Mouse (Mus musculus): ENCODE data around the gene Olfr960. TPM values are rescaled to one million over a fixed set of nuclear protein-coding genes. Genes with fewer than 3 reads are reported as not detected.

Olfr960 gene
- total RNA-seq, 1 experiment = not detected

- H3K27ac ChIP-seq (ENCODE audit: insufficient read depth, low read depth, low read length, poor library complexity, severe bottlenecking) = no peak overlapping the region
- H3K9ac ChIP-seq (ENCODE audit: insufficient read depth, low read depth, low read length, poor library complexity, severe bottlenecking) = no peak overlapping the region
- in situ Hi-C loops (cut with MboI; ENCODE audit: low sequenced_read_pairs in 2 of 2, unreplicated experiment in 2 of 2) = no loop called here
- DNase-seq (ENCODE audit: low read depth, low spot score) = no peak
- H3K4me1 ChIP-seq (ENCODE audit: control insufficient read depth in 2 of 2, insufficient read depth in 2 of 2, low read length in 2 of 2, poor library complexity in 1 of 2) = no peaks in the 10 kb centered on the region
- TF ChIP-seq ZC3H11A (IDR thresholded peaks at IDR 0.05; ENCODE audit: borderline replicate concordance, low read depth, low read length) (0 out of 2 replicates have a peak, but pooled peaks have one; percentile 24), MAFK (IDR thresholded peaks at IDR 0.05; ENCODE audit: insufficient read depth, low read depth, low read length) (no peak)
- no peak overlapping the region for H3K4me3 ChIP-seq (ENCODE audit: insufficient read depth in 1 of 2, low read depth in 1 of 2, low read length in 2 of 2, poor library complexity in 1 of 2, severe bottlenecking in 1 of 2)
- no peaks in the 10 kb centered on the region for H3K36me3 ChIP-seq (ENCODE audit: control insufficient read depth, insufficient read depth, low read length, poor library complexity, severe bottlenecking)
- H3K9me3 ChIP-seq (ENCODE audit: control insufficient read depth, insufficient read depth, low read depth, low read length) = no peaks in the 10 kb centered on the region
These were observed 9.2 kb upstream of the Olfr960 start for GRCm38 (mm10) chr9:39611953-39612352.

GRCm38 (mm10) chr9:39623783-39624182 is 2.6 kb downstream of the Olfr960 start:
- no peaks in the 10 kb centered on the region for H3K4me1 ChIP-seq (ENCODE audit: control insufficient read depth in 2 of 2, insufficient read depth in 2 of 2, low read length in 2 of 2, poor library complexity in 1 of 2)
- in situ Hi-C loops (cut with MboI; ENCODE audit: low sequenced_read_pairs in 2 of 2, unreplicated experiment in 2 of 2) = no loop called here
- no peaks in the 10 kb centered on the region for H3K9me3 ChIP-seq (ENCODE audit: control insufficient read depth, insufficient read depth, low read depth, low read length)
- H3K9ac ChIP-seq (ENCODE audit: insufficient read depth, low read depth, low read length, poor library complexity, severe bottlenecking) = no peak overlapping the region
- TF ChIP-seq HCFC1 (IDR thresholded peaks at IDR 0.05; ENCODE audit: borderline replicate concordance, insufficient read depth, low read length) (no peak), ZNF384 (IDR thresholded peaks at IDR 0.05; ENCODE audit: low read depth, low read length) (no peak), MAFK (IDR thresholded peaks at IDR 0.05; ENCODE audit: insufficient read depth, low read depth, low read length) (no peak), ZC3H11A (IDR thresholded peaks at IDR 0.05; ENCODE audit: borderline replicate concordance, low read depth, low read length) (no peak), CHD2 (IDR thresholded peaks at IDR 0.05; ENCODE audit: low read depth, low read length) (no peak)
- no peak overlapping the region for H3K4me3 ChIP-seq (ENCODE audit: insufficient read depth in 1 of 2, low read depth in 1 of 2, low read length in 2 of 2, poor library complexity in 1 of 2, severe bottlenecking in 1 of 2)
- H3K27ac ChIP-seq (ENCODE audit: insufficient read depth, low read depth, low read length, poor library complexity, severe bottlenecking) = no peak overlapping the region
- H3K36me3 ChIP-seq (ENCODE audit: control insufficient read depth, insufficient read depth, low read length, poor library complexity, severe bottlenecking) = no peaks in the 10 kb centered on the region
- no peak for DNase-seq (ENCODE audit: low read depth, low spot score)

- H3K9ac ChIP-seq (ENCODE audit: insufficient read depth, low read depth, low read length, poor library complexity, severe bottlenecking) = no peak overlapping the region
- no peak for TF ChIP-seq HCFC1 (IDR thresholded peaks at IDR 0.05; ENCODE audit: borderline replicate concordance, insufficient read depth, low read length)
- DNase-seq (ENCODE audit: low read depth, low spot score) = no peak
- no peaks in the 10 kb centered on the region for H3K36me3 ChIP-seq (ENCODE audit: control insufficient read depth, insufficient read depth, low read length, poor library complexity, severe bottlenecking)
- no peaks in the 10 kb centered on the region for H3K4me1 ChIP-seq (ENCODE audit: control insufficient read depth in 2 of 2, insufficient read depth in 2 of 2, low read length in 2 of 2, poor library complexity in 1 of 2)
- no peaks in the 10 kb centered on the region for H3K9me3 ChIP-seq (ENCODE audit: control insufficient read depth, insufficient read depth, low read depth, low read length)
- in situ Hi-C loops (cut with MboI; ENCODE audit: low sequenced_read_pairs in 2 of 2, unreplicated experiment in 2 of 2) = no loop called here
- no peak overlapping the region for H3K27ac ChIP-seq (ENCODE audit: insufficient read depth, low read depth, low read length, poor library complexity, severe bottlenecking)
- no peak overlapping the region for H3K4me3 ChIP-seq (ENCODE audit: insufficient read depth in 1 of 2, low read depth in 1 of 2, low read length in 2 of 2, poor library complexity in 1 of 2, severe bottlenecking in 1 of 2)
These were observed 3.5 kb downstream of the Olfr960 start for GRCm38 (mm10) chr9:39624711-39625110.

- Histone ChIP-seq H3K4me1 (ENCODE audit: control insufficient read depth in 2 of 2, insufficient read depth in 2 of 2, low read length in 2 of 2, poor library complexity in 1 of 2) (no peaks in the 10 kb centered on the region), H3K27ac (ENCODE audit: insufficient read depth, low read depth, low read length, poor library complexity, severe bottlenecking) (no peak overlapping the region), H3K4me3 (ENCODE audit: insufficient read depth in 1 of 2, low read depth in 1 of 2, low read length in 2 of 2, poor library complexity in 1 of 2, severe bottlenecking in 1 of 2) (no peak overlapping the region), H3K9me3 (ENCODE audit: control insufficient read depth, insufficient read depth, low read depth, low read length) (no peaks in the 10 kb centered on the region), H3K36me3 (ENCODE audit: control insufficient read depth, insufficient read depth, low read length, poor library complexity, severe bottlenecking) (no peaks in the 10 kb centered on the region), H3K9ac (ENCODE audit: insufficient read depth, low read depth, low read length, poor library complexity, severe bottlenecking) (no peak overlapping the region)
- DNase-seq (ENCODE audit: low read depth, low spot score) = no peak
- in situ Hi-C loops (cut with MboI; ENCODE audit: low sequenced_read_pairs in 2 of 2, unreplicated experiment in 2 of 2) = no loop called here
- TF ChIP-seq ZC3H11A (IDR thresholded peaks at IDR 0.05; ENCODE audit: borderline replicate concordance, low read depth, low read length) = no peak
- TF ChIP-seq HCFC1 (IDR thresholded peaks at IDR 0.05; ENCODE audit: borderline replicate concordance, insufficient read depth, low read length) = no peak
- no peak for TF ChIP-seq ZNF384 (IDR thresholded peaks at IDR 0.05; ENCODE audit: low read depth, low read length)
- TF ChIP-seq MAFK (IDR thresholded peaks at IDR 0.05; ENCODE audit: insufficient read depth, low read depth, low read length) = no peak
- TF ChIP-seq CHD2 (IDR thresholded peaks at IDR 0.05; ENCODE audit: low read depth, low read length) = no peak
These were observed 7.9 kb downstream of the Olfr960 start for GRCm38 (mm10) chr9:39629069-39629468.

GRCm38 (mm10) chr9:39633913-39634594 is 12.9 kb downstream of the Olfr960 start:
- H3K9me3 ChIP-seq (ENCODE audit: control insufficient read depth, insufficient read depth, low read depth, low read length) = no peaks in the 10 kb centered on the region
- no peak overlapping the region for H3K27ac ChIP-seq (ENCODE audit: insufficient read depth, low read depth, low read length, poor library complexity, severe bottlenecking)
- DNase-seq (ENCODE audit: low read depth, low spot score) = no peak
- no peaks in the 10 kb centered on the region for H3K36me3 ChIP-seq (ENCODE audit: control insufficient read depth, insufficient read depth, low read length, poor library complexity, severe bottlenecking)
- TF ChIP-seq HCFC1 (IDR thresholded peaks at IDR 0.05; ENCODE audit: borderline replicate concordance, insufficient read depth, low read length) (no peak), MAFK (IDR thresholded peaks at IDR 0.05; ENCODE audit: insufficient read depth, low read depth, low read length) (no peak), CHD2 (IDR thresholded peaks at IDR 0.05; ENCODE audit: low read depth, low read length) (no peak), ZNF384 (IDR thresholded peaks at IDR 0.05; ENCODE audit: low read depth, low read length) (no peak), ZC3H11A (IDR thresholded peaks at IDR 0.05; ENCODE audit: borderline replicate concordance, low read depth, low read length) (no peak)
- no peak overlapping the region for H3K9ac ChIP-seq (ENCODE audit: insufficient read depth, low read depth, low read length, poor library complexity, severe bottlenecking)
- in situ Hi-C loops (cut with MboI; ENCODE audit: low sequenced_read_pairs in 2 of 2, unreplicated experiment in 2 of 2) = no loop called here
- no peaks in the 10 kb centered on the region for H3K4me1 ChIP-seq (ENCODE audit: control insufficient read depth in 2 of 2, insufficient read depth in 2 of 2, low read length in 2 of 2, poor library complexity in 1 of 2)
- H3K4me3 ChIP-seq (ENCODE audit: insufficient read depth in 1 of 2, low read depth in 1 of 2, low read length in 2 of 2, poor library complexity in 1 of 2, severe bottlenecking in 1 of 2) = no peak overlapping the region

Data from ES-E14 (cell line).